Mouse (Mus musculus): ENCODE measurements around the gene Rps6ka5. TPM values are rescaled to one million over a fixed set of nuclear protein-coding genes. Genes with fewer than 3 reads are reported as not detected.

Rps6ka5 gene
- polyA plus RNA-seq, 1 experiment from 2014 or later: 4.0 TPM

DNA sequence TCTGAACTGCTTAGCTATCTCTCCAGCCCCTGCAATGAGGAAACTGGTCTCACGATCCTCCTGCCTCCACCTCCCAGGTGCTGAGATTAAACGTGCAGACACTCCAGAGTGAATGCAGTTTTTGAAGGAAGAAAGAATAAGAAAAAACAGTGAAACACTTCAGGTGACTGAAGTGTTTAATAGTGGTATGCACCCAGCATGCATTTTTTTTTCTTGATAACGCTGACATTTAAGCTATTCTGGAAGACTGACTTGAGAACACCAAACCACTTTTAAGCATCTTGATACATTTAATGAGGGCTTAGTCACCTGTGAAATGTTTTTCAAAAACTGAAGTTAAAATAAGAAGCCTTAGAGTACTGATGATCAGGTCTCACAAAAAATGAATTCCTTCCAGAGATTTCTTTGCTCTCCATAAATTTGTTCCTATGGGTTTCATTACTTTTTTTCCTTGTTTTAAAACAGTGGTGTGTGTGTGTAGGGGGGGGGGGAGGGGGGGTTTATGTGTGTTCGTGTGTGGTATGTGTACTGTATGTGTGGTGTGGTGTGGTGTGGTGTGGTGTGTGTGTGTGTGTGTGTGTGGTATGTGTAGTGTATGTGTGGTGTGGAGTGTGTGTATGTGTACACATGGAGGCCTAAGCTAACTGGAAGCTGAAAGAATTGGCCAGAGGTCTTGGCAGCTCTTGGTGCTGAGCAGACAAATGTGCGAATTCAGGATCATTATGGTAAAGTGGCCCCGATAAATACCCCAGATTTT is 183.2 kb downstream of the Rps6ka5 start:
- Histone ChIP-seq H3K9me3 (ENCODE audit: low read length) (no peaks in the 10 kb centered on the region), H3K36me3 (ENCODE audit: insufficient read depth, low read length) (no peaks in the 10 kb centered on the region)
- ATAC-seq (ENCODE audit: low FRiP score, low TSS enrichment): no peak

DNA sequence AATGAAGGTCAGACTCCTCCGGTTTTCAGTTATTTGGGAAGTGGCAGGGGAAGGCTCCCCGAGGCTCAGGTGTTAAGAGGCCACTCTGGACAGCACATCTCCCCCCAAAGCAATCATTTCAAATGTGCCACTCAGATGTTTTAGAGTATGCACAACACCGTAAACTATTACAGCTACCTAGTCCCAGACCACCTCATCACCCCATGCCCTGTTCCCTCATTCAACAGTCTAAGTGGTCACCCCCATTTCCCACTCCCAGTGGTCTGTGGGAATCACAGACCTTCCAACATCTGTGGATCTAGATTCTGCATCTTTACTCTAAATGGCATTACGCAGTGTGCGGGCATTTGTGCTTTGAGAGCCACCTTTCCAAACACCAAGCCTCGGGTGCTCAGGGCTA is 184.3 kb downstream of the Rps6ka5 start:
- Histone ChIP-seq H3K27ac (ENCODE audit: low read length) (no peak overlapping the region), H3K4me3 (ENCODE audit: low read length) (no peak overlapping the region), H3K9me3 (ENCODE audit: low read length) (no peaks in the 10 kb centered on the region), H3K36me3 (ENCODE audit: insufficient read depth, low read length) (no peaks in the 10 kb centered on the region), H3K4me2 (replicated peaks; ENCODE audit: low read depth, low read length) (no peak overlapping the region), H3K4me1 (ENCODE audit: insufficient read depth, low read length) (peaks cover 16% of the 10 kb centered on the region), H3K27me3 (ENCODE audit: insufficient read depth, low read length) (no peaks in the 10 kb centered on the region), H3K9ac (replicated peaks; ENCODE audit: low read length) (no peak overlapping the region)
- WGBS: 85% methylated on average over 6 of the region's 6 CpGs
- ATAC-seq (ENCODE audit: low FRiP score, low TSS enrichment): no peak

More for the DNA sequence above, 183.2 kb downstream of the Rps6ka5 start:
- Histone ChIP-seq H3K9ac (replicated peaks; ENCODE audit: low read length) (no peak overlapping the region), H3K27me3 (ENCODE audit: insufficient read depth, low read length) (no peaks in the 10 kb centered on the region), H3K4me3 (ENCODE audit: low read length) (no peak overlapping the region), H3K4me2 (replicated peaks; ENCODE audit: low read depth, low read length) (no peak overlapping the region), H3K27ac (ENCODE audit: low read length) (no peak overlapping the region), H3K4me1 (ENCODE audit: insufficient read depth, low read length) (peaks cover 11% of the 10 kb centered on the region)
- WGBS: 81% methylated on average over 6 of the region's 6 CpGs

DNA sequence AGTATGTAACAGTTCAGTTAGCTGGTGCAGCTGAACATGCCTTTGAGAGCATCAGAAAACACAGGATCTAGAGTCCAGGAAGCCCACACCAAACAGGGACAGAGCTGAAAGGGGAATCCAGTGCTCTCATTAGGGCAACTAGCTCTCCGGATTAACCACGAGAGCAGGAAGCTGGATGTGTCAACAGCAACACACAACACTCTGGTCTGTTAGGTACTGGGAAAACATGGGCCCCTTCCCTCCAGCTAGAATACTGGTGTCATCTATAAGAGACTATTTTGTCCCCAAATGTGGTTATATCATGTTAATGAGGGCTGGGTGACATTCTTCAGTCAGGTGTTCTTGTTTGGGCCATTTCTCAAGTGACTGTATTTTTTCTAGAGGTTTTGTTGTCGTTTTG is 184.7 kb downstream of the Rps6ka5 start:
- Histone ChIP-seq H3K9ac (replicated peaks; ENCODE audit: low read length) (no peak overlapping the region), H3K27me3 (ENCODE audit: insufficient read depth, low read length) (no peaks in the 10 kb centered on the region), H3K4me2 (replicated peaks; ENCODE audit: low read depth, low read length) (no peak overlapping the region), H3K9me3 (ENCODE audit: low read length) (no peaks in the 10 kb centered on the region), H3K4me1 (ENCODE audit: insufficient read depth, low read length) (peaks cover 16% of the 10 kb centered on the region), H3K27ac (ENCODE audit: low read length) (no peak overlapping the region), H3K36me3 (ENCODE audit: insufficient read depth, low read length) (no peaks in the 10 kb centered on the region), H3K4me3 (ENCODE audit: low read length) (no peak overlapping the region)
- 35% methylated on average over 3 of the region's 3 CpGs for WGBS
- no peak for ATAC-seq (ENCODE audit: low FRiP score, low TSS enrichment)

DNA sequence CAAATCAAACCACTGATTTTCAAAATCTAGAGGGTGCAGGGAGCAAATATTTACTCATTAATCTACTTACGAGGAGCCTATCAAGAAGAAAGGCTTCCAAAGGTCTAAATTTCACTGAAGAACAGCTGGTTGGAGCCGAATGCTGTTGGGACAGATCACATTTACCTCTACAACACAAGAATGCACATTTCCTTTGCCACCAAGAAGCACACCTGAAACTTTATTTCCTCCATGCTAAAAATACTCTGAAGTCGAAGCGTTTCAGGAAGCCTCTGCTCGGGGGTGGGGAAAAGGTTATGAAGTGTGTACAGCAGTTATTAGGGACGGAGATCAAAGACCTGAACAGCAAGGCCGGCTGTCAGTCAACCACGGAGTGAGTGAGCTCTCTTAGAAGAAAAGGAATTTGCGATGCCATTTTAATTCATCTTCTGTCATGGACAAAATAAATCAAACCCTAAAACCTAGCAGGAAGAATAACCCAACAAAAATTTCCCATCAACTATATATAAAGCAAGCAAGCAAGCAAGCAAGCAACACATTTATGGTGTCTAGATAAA is 187.5 kb downstream of the Rps6ka5 start:
- H3K27ac ChIP-seq (ENCODE audit: low read length): peak overlapping the region; percentile 84
- 10% methylated on average over 9 of the region's 9 CpGs for WGBS
- H3K4me1 ChIP-seq (ENCODE audit: insufficient read depth, low read length): peaks cover 19% of the 10 kb centered on the region
- no peak overlapping the region; the same call in 1 of the 2 replicates for H3K4me2 ChIP-seq (replicated peaks; ENCODE audit: low read depth, low read length)
- no peak for ATAC-seq (ENCODE audit: low FRiP score, low TSS enrichment)
- no peaks in the 10 kb centered on the region for H3K36me3 ChIP-seq (ENCODE audit: insufficient read depth, low read length)
- H3K9me3 ChIP-seq (ENCODE audit: low read length): no peaks in the 10 kb centered on the region
- no peak overlapping the region for H3K9ac ChIP-seq (replicated peaks; ENCODE audit: low read length)
- H3K27me3 ChIP-seq (ENCODE audit: insufficient read depth, low read length): no peaks in the 10 kb centered on the region
- H3K4me3 ChIP-seq (ENCODE audit: low read length): no peak overlapping the region

DNA sequence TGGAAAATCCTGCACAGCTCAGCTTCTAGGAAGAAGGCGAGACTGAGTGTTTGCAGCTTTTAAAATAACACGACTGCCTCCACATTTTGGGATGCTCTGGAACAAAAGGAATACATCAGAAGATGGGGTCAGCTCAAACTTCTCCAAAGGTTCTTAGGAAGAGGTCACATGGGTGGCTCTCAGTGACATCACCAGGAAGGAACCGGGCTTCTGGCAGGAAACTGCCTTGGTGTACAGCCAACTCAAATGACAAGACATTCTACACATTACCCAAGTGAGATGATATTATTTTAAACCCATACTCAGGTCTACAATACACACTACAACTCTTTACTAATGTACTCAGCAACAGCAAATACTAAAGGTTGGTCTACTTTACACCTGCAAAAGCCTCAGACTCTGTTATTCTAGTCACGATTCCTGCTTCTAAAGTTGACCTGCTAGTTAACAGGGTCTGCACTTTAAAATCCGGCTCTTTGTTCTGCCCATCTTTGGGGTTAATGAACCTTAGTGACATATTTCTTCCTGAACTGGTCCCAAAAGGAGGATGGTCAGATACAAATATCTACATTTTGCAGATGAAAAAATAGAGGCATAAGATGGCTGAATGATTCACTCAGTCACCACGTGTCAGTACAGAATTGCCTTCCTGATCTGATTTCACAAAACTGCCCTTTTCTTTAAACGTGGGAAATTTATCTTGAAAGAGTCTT is 188.2 kb downstream of the Rps6ka5 start:
- peak overlapping the region; percentile 84 for H3K27ac ChIP-seq (ENCODE audit: low read length)
- no peak overlapping the region for H3K4me3 ChIP-seq (ENCODE audit: low read length)
- peak overlapping the region; percentile 10; the same call in 1 of the 2 replicates for H3K4me2 ChIP-seq (replicated peaks; ENCODE audit: low read depth, low read length)
- no peaks in the 10 kb centered on the region for H3K27me3 ChIP-seq (ENCODE audit: insufficient read depth, low read length)
- H3K9ac ChIP-seq (replicated peaks; ENCODE audit: low read length): no peak overlapping the region
- no peaks in the 10 kb centered on the region for H3K36me3 ChIP-seq (ENCODE audit: insufficient read depth, low read length)
- no peaks in the 10 kb centered on the region for H3K9me3 ChIP-seq (ENCODE audit: low read length)
- 23% methylated on average over 7 of the region's 7 CpGs for WGBS
- H3K4me1 ChIP-seq (ENCODE audit: insufficient read depth, low read length): peaks cover 19% of the 10 kb centered on the region
- ATAC-seq (ENCODE audit: low FRiP score, low TSS enrichment): peak; percentile 67; the same call in 1 of the 2 replicates

- Histone ChIP-seq H3K9ac (replicated peaks; ENCODE audit: low read length) (no peak overlapping the region), H3K4me3 (ENCODE audit: low read length) (no peak overlapping the region), H3K36me3 (ENCODE audit: insufficient read depth, low read length) (no peaks in the 10 kb centered on the region), H3K27me3 (ENCODE audit: insufficient read depth, low read length) (no peaks in the 10 kb centered on the region), H3K4me1 (ENCODE audit: insufficient read depth, low read length) (peaks cover 19% of the 10 kb centered on the region), H3K4me2 (replicated peaks; ENCODE audit: low read depth, low read length) (no peak overlapping the region), H3K9me3 (ENCODE audit: low read length) (no peaks in the 10 kb centered on the region), H3K27ac (ENCODE audit: low read length) (no peak overlapping the region)
- 89% methylated on average over 11 of the region's 11 CpGs for WGBS
- no peak for ATAC-seq (ENCODE audit: low FRiP score, low TSS enrichment)
Observed at GRCm38 (mm10) chr12:100537091-100537490, 189.7 kb downstream of the Rps6ka5 start.

GRCm38 (mm10) chr12:100535028-100535427 is 191.8 kb downstream of the Rps6ka5 start:
- WGBS: 67% methylated on average over 12 of the region's 12 CpGs
- Histone ChIP-seq H3K9ac (replicated peaks; ENCODE audit: low read length) (no peak overlapping the region), H3K4me2 (replicated peaks; ENCODE audit: low read depth, low read length) (no peak overlapping the region), H3K4me3 (ENCODE audit: low read length) (no peak overlapping the region), H3K4me1 (ENCODE audit: insufficient read depth, low read length) (peaks cover 19% of the 10 kb centered on the region), H3K27me3 (ENCODE audit: insufficient read depth, low read length) (no peaks in the 10 kb centered on the region), H3K9me3 (ENCODE audit: low read length) (no peaks in the 10 kb centered on the region), H3K27ac (ENCODE audit: low read length) (no peak overlapping the region), H3K36me3 (ENCODE audit: insufficient read depth, low read length) (no peaks in the 10 kb centered on the region)
- no peak for ATAC-seq (ENCODE audit: low FRiP score, low TSS enrichment)

DNA sequence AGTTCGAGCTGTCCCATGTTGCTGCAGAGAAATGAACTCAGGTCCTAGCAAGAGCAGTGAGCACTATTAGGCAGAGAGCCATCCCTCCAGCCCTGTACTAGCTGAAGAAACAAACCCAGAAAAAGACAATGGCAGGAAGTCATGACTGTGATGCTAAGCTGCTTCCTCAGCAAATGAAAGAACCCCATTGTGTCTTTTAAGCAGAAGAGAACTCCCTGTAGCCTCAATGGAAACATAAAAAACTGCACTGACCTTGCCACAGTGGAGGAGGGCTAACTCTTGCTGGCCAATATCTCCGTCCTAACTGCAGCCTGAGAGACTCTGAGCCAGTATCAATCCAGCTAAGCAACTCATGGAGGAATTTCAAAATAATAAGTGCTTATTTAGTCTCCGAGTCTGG is 192.8 kb downstream of the Rps6ka5 start:
- WGBS: 55% methylated on average over 3 of the region's 3 CpGs
- no peaks in the 10 kb centered on the region for H3K9me3 ChIP-seq (ENCODE audit: low read length)
- H3K9ac ChIP-seq (replicated peaks; ENCODE audit: low read length): no peak overlapping the region
- H3K27me3 ChIP-seq (ENCODE audit: insufficient read depth, low read length): no peaks in the 10 kb centered on the region
- peaks cover 22% of the 10 kb centered on the region for H3K4me1 ChIP-seq (ENCODE audit: insufficient read depth, low read length)
- ATAC-seq (ENCODE audit: low FRiP score, low TSS enrichment): no peak
- H3K27ac ChIP-seq (ENCODE audit: low read length): peak overlapping the region; percentile 65
- no peak overlapping the region for H3K4me3 ChIP-seq (ENCODE audit: low read length)
- no peaks in the 10 kb centered on the region for H3K36me3 ChIP-seq (ENCODE audit: insufficient read depth, low read length)
- no peak overlapping the region for H3K4me2 ChIP-seq (replicated peaks; ENCODE audit: low read depth, low read length)

DNA sequence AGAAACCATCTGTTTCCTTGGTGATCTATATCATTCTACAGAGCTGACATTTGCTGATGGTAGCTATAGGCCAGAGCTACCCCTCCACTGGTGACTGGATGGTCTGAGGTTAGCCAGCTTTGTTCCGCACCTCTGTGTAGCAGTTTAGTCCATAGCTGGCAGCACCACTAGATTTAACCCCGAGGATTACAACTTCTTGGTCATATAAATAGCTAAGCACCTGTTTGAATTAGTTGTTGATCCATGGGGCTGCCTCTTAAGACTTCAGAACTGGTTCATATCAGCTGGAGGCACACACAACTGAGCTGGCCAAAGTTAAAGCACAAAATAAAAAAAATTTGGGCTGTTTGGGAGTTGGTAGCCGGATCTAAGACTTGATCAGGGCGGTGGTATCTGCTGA is 193.6 kb downstream of the Rps6ka5 start:
- no peaks in the 10 kb centered on the region for H3K27me3 ChIP-seq (ENCODE audit: insufficient read depth, low read length)
- H3K9ac ChIP-seq (replicated peaks; ENCODE audit: low read length): no peak overlapping the region
- peaks cover 22% of the 10 kb centered on the region for H3K4me1 ChIP-seq (ENCODE audit: insufficient read depth, low read length)
- no peak overlapping the region for H3K4me2 ChIP-seq (replicated peaks; ENCODE audit: low read depth, low read length)
- 84% methylated on average over 4 of the region's 4 CpGs for WGBS
- no peak overlapping the region for H3K4me3 ChIP-seq (ENCODE audit: low read length)
- no peaks in the 10 kb centered on the region for H3K36me3 ChIP-seq (ENCODE audit: insufficient read depth, low read length)
- ATAC-seq (ENCODE audit: low FRiP score, low TSS enrichment): no peak
- no peaks in the 10 kb centered on the region for H3K9me3 ChIP-seq (ENCODE audit: low read length)
- no peak overlapping the region for H3K27ac ChIP-seq (ENCODE audit: low read length)

GRCm38 (mm10) chr12:100531740-100532139 is 195.0 kb downstream of the Rps6ka5 start:
- Histone ChIP-seq H3K4me3 (ENCODE audit: low read length) (no peak overlapping the region), H3K4me1 (ENCODE audit: insufficient read depth, low read length) (peaks cover 36% of the 10 kb centered on the region), H3K9ac (replicated peaks; ENCODE audit: low read length) (no peak overlapping the region), H3K27ac (ENCODE audit: low read length) (no peak overlapping the region), H3K4me2 (replicated peaks; ENCODE audit: low read depth, low read length) (no peak overlapping the region), H3K36me3 (ENCODE audit: insufficient read depth, low read length) (no peaks in the 10 kb centered on the region), H3K9me3 (ENCODE audit: low read length) (no peaks in the 10 kb centered on the region), H3K27me3 (ENCODE audit: insufficient read depth, low read length) (no peaks in the 10 kb centered on the region)
- 54% methylated on average over 1 of the region's 1 CpGs for WGBS
- no peak for ATAC-seq (ENCODE audit: low FRiP score, low TSS enrichment)
